Mouse (Mus musculus) kidney, postnatal 0 days (tissue): ENCODE data around the gene Padi3. TPM values are rescaled to one million over a fixed set of nuclear protein-coding genes. Genes with fewer than 3 reads are reported as not detected.

Source experiments
- ATAC-seq: fragments of 200-750 bp; cut with Nextera tagmentation; replicated peaks from 2 replicates; pipeline ENCODE4 v1.8.0; 2017; ENCODE audit warnings: low read depth, moderate number of reproducible peaks, moderate TSS enrichment, moderate library complexity; ENCODE audit not compliant: low FRiP score
- DNase-seq: peaks from one replicate; pipeline ENCODE4 v3.0.0-alpha.2; 2016; ENCODE audit warnings: low spot score
- H3K27ac ChIP-seq: fragments of 300-500 bp; sonication (generic); 2 replicates; pipeline ENCODE4 v1.5.1; 2014; ENCODE audit warnings: mild to moderate bottlenecking
- H3K27me3 ChIP-seq: fragments of 300-500 bp; sonication (generic); 2 replicates; pipeline ENCODE4 v1.6.1; 2014; ENCODE audit warnings: low read length, mixed read lengths; ENCODE audit not compliant: insufficient read depth
- H3K36me3 ChIP-seq: fragments of 300-500 bp; sonication (generic); 2 replicates; pipeline ENCODE4 v1.6.1; 2014; ENCODE audit warnings: low read length, mixed read lengths; ENCODE audit not compliant: insufficient read depth
- H3K4me1 ChIP-seq: fragments of 300-500 bp; sonication (generic); replicated peaks from 2 replicates; pipeline ENCODE4 v1.6.1; 2014; ENCODE audit warnings: antibody characterized with exemption, low read length, mixed read lengths; ENCODE audit not compliant: insufficient read depth
- H3K4me2 ChIP-seq: fragments of 300-500 bp; sonication (generic); 2 replicates; pipeline ENCODE4 v1.6.1; 2014; ENCODE audit warnings: mild to moderate bottlenecking, low read length, moderate library complexity, mixed read lengths
- H3K4me3 ChIP-seq: fragments of 300-500 bp; sonication (generic); replicated peaks from 2 replicates; pipeline ENCODE4 v1.5.1; 2014; ENCODE audit warnings: low read depth, low read length
- H3K9ac ChIP-seq: fragments of 300-500 bp; sonication (generic); 2 replicates; pipeline ENCODE4 v1.6.1; 2014; ENCODE audit warnings: low read depth, low read length
- H3K9me3 ChIP-seq: fragments of 300-500 bp; sonication (generic); replicated peaks from 2 replicates; pipeline ENCODE4 v1.6.1; 2016; ENCODE audit warnings: low read length, inconsistent platforms, mixed read lengths
- CTCF ChIP-seq: IDR thresholded peaks from 2 replicates; pipeline ENCODE4 v1.5.1; 2016; ENCODE audit warnings: antibody characterized with exemption, low read depth, mild to moderate bottlenecking, moderate library complexity
- WGBS: fragments of 180-500 bp; shearing (Covaris S2); extraction: QIAGEN DNeasy Blood & Tissue Kit; methylation state at CpG from one replicate; pipeline ENCODE4 v1.1.7; 2014; 5-methylcytosine and 5-hydroxymethylcytosine counted together
- polyA plus RNA-seq: library from polyadenylated mRNA; unstranded; fragments of >200 nt; fragmentation: Nextera tagmentation; extraction: Ambion mirVana; gene quantifications from 2 replicates; pipeline ENCODE4 v1.2.1, GENCODE M21; 2015

Gene Padi3
- polyA plus RNA-seq, 1 experiment from 2014 or later: 0.08 TPM

DNA sequence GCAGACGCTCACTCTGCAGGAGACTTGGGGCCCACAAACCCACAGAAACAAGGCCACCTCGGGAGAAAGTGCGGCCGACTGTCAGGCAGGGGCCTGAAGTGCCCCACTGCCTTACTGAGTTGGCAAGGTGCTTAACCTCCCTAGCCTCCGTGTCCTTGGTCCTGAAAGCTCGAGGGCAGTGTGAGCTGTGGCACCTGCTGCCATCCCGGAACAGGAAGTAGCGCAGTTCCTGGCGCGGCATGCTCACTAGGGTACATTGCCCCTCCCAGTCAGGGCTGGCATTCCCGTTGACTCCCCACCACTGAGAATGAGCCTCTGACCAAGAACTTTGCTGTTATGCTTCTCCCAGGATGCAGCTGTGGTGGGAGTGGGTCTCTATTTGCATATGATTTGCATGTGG lies 15.5 kb upstream of the Padi3 start:
- H3K4me3 ChIP-seq: no peak overlapping the region
- ATAC-seq (no peak), DNase-seq (no peak)
- H3K4me1 ChIP-seq: no peaks in the 10 kb centered on the region
- TF ChIP-seq CTCF: no peak
- H3K4me2 ChIP-seq: no peak overlapping the region
- H3K9ac ChIP-seq: no peak overlapping the region
- no peaks in the 10 kb centered on the region for H3K9me3 ChIP-seq
- 59% methylated on average over 11 of the region's 11 CpGs for WGBS
- H3K36me3 ChIP-seq: no peaks in the 10 kb centered on the region
- no peak overlapping the region for H3K27ac ChIP-seq
- H3K27me3 ChIP-seq: no peaks in the 10 kb centered on the region

- Histone ChIP-seq H3K4me1 (no peaks in the 10 kb centered on the region), H3K36me3 (no peaks in the 10 kb centered on the region), H3K27ac (no peak overlapping the region), H3K4me3 (no peak overlapping the region), H3K9me3 (no peaks in the 10 kb centered on the region), H3K9ac (no peak overlapping the region), H3K27me3 (no peaks in the 10 kb centered on the region), H3K4me2 (no peak overlapping the region)
- DNase-seq: no peak
- 73% methylated on average over 5 of the region's 5 CpGs for WGBS
- ATAC-seq: no peak
- peak; percentile 59 for TF ChIP-seq CTCF
Measured at GRCm38 (mm10) chr4:140821988-140822387, 11.5 kb upstream of the Padi3 start.

- H3K27me3 ChIP-seq: no peaks in the 10 kb centered on the region
- H3K27ac ChIP-seq: no peak overlapping the region
- DNase-seq (no peak), ATAC-seq (no peak)
- no peaks in the 10 kb centered on the region for H3K9me3 ChIP-seq
- no peak overlapping the region for H3K9ac ChIP-seq
- TF ChIP-seq CTCF: peak; percentile 22; the same call in 1 of the 2 replicates
- H3K4me1 ChIP-seq: 0 out of 2 replicates have a peak, but pooled peaks cover 7% of the 10 kb centered on the region
- WGBS: 92% methylated on average over 8 of the region's 8 CpGs
- no peak overlapping the region for H3K4me2 ChIP-seq
- H3K36me3 ChIP-seq: no peaks in the 10 kb centered on the region
- no peak overlapping the region for H3K4me3 ChIP-seq
Measured at GRCm38 (mm10) chr4:140817413-140817812, 7.0 kb upstream of the Padi3 start.

GRCm38 (mm10) chr4:140815996-140816917 lies 5.8 kb upstream of the Padi3 start:
- ATAC-seq (no peak), DNase-seq (no peak)
- TF ChIP-seq CTCF: no peak
- Histone ChIP-seq H3K9me3 (no peaks in the 10 kb centered on the region), H3K9ac (no peak overlapping the region), H3K36me3 (no peaks in the 10 kb centered on the region), H3K4me1 (0 out of 2 replicates have a peak, but pooled peaks cover 7% of the 10 kb centered on the region), H3K27ac (no peak overlapping the region), H3K4me3 (no peak overlapping the region), H3K27me3 (no peaks in the 10 kb centered on the region), H3K4me2 (no peak overlapping the region)
- WGBS: 36% methylated on average over 10 of the region's 10 CpGs

- DNase-seq: no peak
- no peak overlapping the region for H3K9ac ChIP-seq
- TF ChIP-seq CTCF: no peak
- no peak overlapping the region for H3K4me2 ChIP-seq
- WGBS: 53% methylated on average over 5 of the region's 5 CpGs
- no peak overlapping the region for H3K4me3 ChIP-seq
- 0 out of 2 replicates have a peak, but pooled peaks cover 7% of the 10 kb centered on the region for H3K4me1 ChIP-seq
- ATAC-seq: no peak
- H3K27ac ChIP-seq: no peak overlapping the region
- H3K36me3 ChIP-seq: no peaks in the 10 kb centered on the region
- no peaks in the 10 kb centered on the region for H3K9me3 ChIP-seq
- H3K27me3 ChIP-seq: no peaks in the 10 kb centered on the region
Measured at GRCm38 (mm10) chr4:140815496-140815895, 5.0 kb upstream of the Padi3 start.

GRCm38 (mm10) chr4:140814241-140815225 lies 4.1 kb upstream of the Padi3 start:
- Histone ChIP-seq H3K4me3 (peak overlapping the region; percentile 34), H3K4me2 (peak overlapping the region; percentile 61), H3K9me3 (no peaks in the 10 kb centered on the region), H3K36me3 (no peaks in the 10 kb centered on the region), H3K27me3 (no peaks in the 10 kb centered on the region), H3K4me1 (0 out of 2 replicates have a peak, but pooled peaks cover 7% of the 10 kb centered on the region), H3K9ac (peak overlapping the region; percentile 35; the same call in 1 of the 2 replicates), H3K27ac (peak overlapping the region; percentile 8; the same call in 1 of the 2 replicates)
- ATAC-seq (peak; percentile 64), DNase-seq (peak; percentile 67)
- WGBS: 23% methylated on average over 36 of the region's 36 CpGs
- peak; percentile 62 for TF ChIP-seq CTCF
